Mouse (Mus musculus) monocyte, adult 5-6 weeks (primary cell): Measurements from ENCODE around the gene Mvb12a. TPM values are rescaled to one million over a fixed set of nuclear protein-coding genes. Genes with fewer than 3 reads are reported as not detected.

ENCODE experiments used
- ATAC-seq: fragments of 153-309, 156-312 bp; replicated peaks from 2 replicates; pipeline ENCODE4 v1.8.0; 2017; ENCODE audit warnings: mild to moderate bottlenecking; ENCODE audit not compliant: low TSS enrichment, insufficient number of reproducible peaks, severe bottlenecking, poor library complexity, low FRiP score
- total RNA-seq: library from RNA; stranded (forward); fragments of 200-1000, 200-491, 200-594 nt; gene quantifications from 3 replicates; pipeline ENCODE4 v1.2.3, GENCODE M21; 2017

The Mvb12a gene
- total RNA-seq, 1 experiment from 2014 or later: 13.9 TPM

- ATAC-seq: peak; percentile 64
These were observed 16.4 kb downstream of the Mvb12a start for GRCm38 (mm10) chr8:71558958-71559690.

- ATAC-seq: no peak
These were observed 17.3 kb downstream of the Mvb12a start for GRCm38 (mm10) chr8:71560071-71560470.

- no peak for ATAC-seq
These were observed 18.0 kb downstream of the Mvb12a start for GRCm38 (mm10) chr8:71560765-71561164.

GRCm38 (mm10) chr8:71561401-71561800 is 18.7 kb downstream of the Mvb12a start:
- peak; percentile 42 for ATAC-seq

- peak; percentile 44; the same call in 1 of the 2 replicates for ATAC-seq
These were observed 20.0 kb downstream of the Mvb12a start for GRCm38 (mm10) chr8:71562751-71563150.

- ATAC-seq: no peak
These were observed 21.3 kb downstream of the Mvb12a start for GRCm38 (mm10) chr8:71563992-71564391.

- ATAC-seq: no peak
These were observed 23.8 kb downstream of the Mvb12a start, which contains the start of gene Nxnl1 for GRCm38 (mm10) chr8:71566501-71566900. Gene Nxnl1 (minus strand): TSS chr8:71566601.

- no peak for ATAC-seq
These were observed 24.9 kb downstream of the Mvb12a start for GRCm38 (mm10) chr8:71567587-71567986.

GRCm38 (mm10) chr8:71568387-71568937 is 25.7 kb downstream of the Mvb12a start, which contains the start of gene Slc27a1:
Gene Slc27a1 (plus strand): TSS chr8:71568882.
- ATAC-seq: no peak

GRCm38 (mm10) chr8:71568941-71569340 is 26.2 kb downstream of the Mvb12a start:
- no peak for ATAC-seq

GRCm38 (mm10) chr8:71569366-71570290 is 26.9 kb downstream of the Mvb12a start:
- peak; percentile 52 for ATAC-seq

GRCm38 (mm10) chr8:71570291-71570954 is 27.7 kb downstream of the Mvb12a start:
- peak; percentile 74 for ATAC-seq

- no peak for ATAC-seq
These were observed 29.4 kb downstream of the Mvb12a start for GRCm38 (mm10) chr8:71572077-71572476.

GRCm38 (mm10) chr8:71572847-71573633 is 30.3 kb downstream of the Mvb12a start:
- ATAC-seq: no peak

- no peak for ATAC-seq
These were observed 31.7 kb downstream of the Mvb12a start for GRCm38 (mm10) chr8:71574426-71574825.

GRCm38 (mm10) chr8:71575020-71575419 is 32.3 kb downstream of the Mvb12a start:
- ATAC-seq: no peak

GRCm38 (mm10) chr8:71577856-71578387 is 35.2 kb downstream of the Mvb12a start:
- no peak for ATAC-seq

- no peak for ATAC-seq
These were observed 36.3 kb downstream of the Mvb12a start for GRCm38 (mm10) chr8:71579009-71579408.
